Mouse (Mus musculus) lung, postnatal 0 days (tissue): Measurements from ENCODE around the gene Phf11d. TPM values are rescaled to one million over a fixed set of nuclear protein-coding genes. Genes with fewer than 3 reads are reported as not detected.
"Not testable (repeated sequence)": the region's sequence is repeated elsewhere in the genome, so short reads cannot be mapped to it uniquely, and the experiment has no call there.

ENCODE experiments used
- ATAC-seq: fragments of 200-750 bp; cut with Nextera tagmentation; 2 replicates; pipeline ENCODE4 v1.8.0; 2017; ENCODE audit warnings: moderate library complexity
- DNase-seq: peaks from one replicate; pipeline ENCODE4 v3.0.0-alpha.2; 2016; ENCODE audit warnings: low spot score
- H3K27ac ChIP-seq: fragments of 300-500 bp; sonication (generic); 2 replicates; pipeline ENCODE4 v1.5.1; 2014; ENCODE audit warnings: antibody characterized with exemption, mild to moderate bottlenecking, low read length, mixed read lengths
- H3K27me3 ChIP-seq: fragments of 300-500 bp; sonication (generic); replicated peaks from 2 replicates; pipeline ENCODE4 v1.6.1; 2014; ENCODE audit warnings: low read length, mixed read lengths; ENCODE audit not compliant: insufficient read depth
- H3K36me3 ChIP-seq: fragments of 300-500 bp; sonication (generic); 2 replicates; pipeline ENCODE4 v1.6.1; 2014; ENCODE audit warnings: low read length, mixed read lengths; ENCODE audit not compliant: insufficient read depth
- H3K4me1 ChIP-seq: fragments of 300-500 bp; sonication (generic); 2 replicates; pipeline ENCODE4 v1.6.1; 2014; ENCODE audit warnings: antibody characterized with exemption, low read depth, low read length, mixed read lengths; ENCODE audit not compliant: insufficient read depth
- H3K4me2 ChIP-seq: fragments of 300-500 bp; sonication (generic); replicated peaks from 2 replicates; pipeline ENCODE4 v1.6.1; 2014; ENCODE audit warnings: low read depth, mild to moderate bottlenecking, low read length, moderate library complexity, mixed read lengths
- H3K4me3 ChIP-seq: fragments of 300-500 bp; sonication (generic); 2 replicates; pipeline ENCODE4 v1.5.1; 2014; ENCODE audit warnings: low read depth, low read length
- H3K9ac ChIP-seq: fragments of 300-500 bp; sonication (generic); replicated peaks from 2 replicates; pipeline ENCODE4 v1.6.1; 2014; ENCODE audit warnings: low read depth, mild to moderate bottlenecking
- H3K9me3 ChIP-seq: fragments of 300-500 bp; sonication (generic); 2 replicates; pipeline ENCODE4 v1.6.1; 2016; ENCODE audit warnings: low read length, mixed read lengths
- CTCF ChIP-seq: IDR thresholded peaks from 2 replicates; pipeline ENCODE4 v1.5.1; 2016; ENCODE audit warnings: antibody characterized with exemption, mild to moderate bottlenecking
- EP300 ChIP-seq: IDR thresholded peaks from 2 replicates; pipeline ENCODE4 v1.6.1; 2016; ENCODE audit warnings: antibody characterized with exemption, mild to moderate bottlenecking, control low read depth
- WGBS: fragments of 180-500 bp; shearing (Covaris S2); extraction: QIAGEN DNeasy Blood & Tissue Kit; methylation state at CpG from one replicate; pipeline ENCODE4 v1.1.7; 2014; 5-methylcytosine and 5-hydroxymethylcytosine counted together
- polyA plus RNA-seq: library from polyadenylated mRNA; unstranded; fragments of >200 nt; fragmentation: Nextera tagmentation; extraction: Ambion mirVana; gene quantifications from 2 replicates; pipeline ENCODE4 v1.2.1, GENCODE M21; 2015

Gene Phf11d
- polyA plus RNA-seq: 11.8 and 12.7 TPM in 2 replicates

DNA sequence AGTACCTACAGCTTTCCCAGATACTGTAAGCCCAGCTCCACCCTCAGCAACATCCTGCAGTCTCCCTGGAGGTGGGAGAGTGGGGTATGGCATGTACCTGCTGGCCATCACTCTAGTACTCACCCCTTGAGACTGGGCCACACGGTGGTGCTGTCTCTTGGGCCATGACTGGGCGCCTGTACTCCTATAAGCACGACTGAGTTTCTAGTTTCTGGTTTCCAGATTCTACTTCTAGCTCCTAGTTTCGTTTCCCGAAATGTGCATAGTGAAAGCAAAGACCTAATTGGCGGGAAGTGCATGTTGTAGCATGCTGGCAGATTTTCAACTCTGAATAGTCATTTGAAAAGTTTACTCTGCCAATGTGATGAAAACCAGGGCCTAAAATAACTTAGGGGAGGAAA is at the start of gene Phf11d:
TSS of gene Phf11d (minus strand) at position 227 of the 401 bp plus-strand sequence.
- Histone ChIP-seq H3K4me1 (peaks cover 3% of the 10 kb centered on the region; the same call in 1 of the 2 replicates), H3K4me3 (peak within 1 kb of the TSS; percentile 10; the same call in 1 of the 2 replicates), H3K9me3 (no peaks in the 10 kb centered on the region), H3K36me3 (no peaks in the 10 kb centered on the region), H3K27me3 (no peaks in the 10 kb centered on the region; the same call in 1 of the 2 replicates), H3K27ac (peak within 1 kb of the TSS; percentile 77), H3K9ac (no peak within 1 kb of the TSS; the same call in 1 of the 2 replicates), H3K4me2 (peak within 1 kb of the TSS; percentile 50)
- ATAC-seq (peak; percentile 89), DNase-seq (peak; percentile 87)
- TF ChIP-seq CTCF (peak; percentile 55), EP300 (no peak)
- WGBS: 30% methylated on average over 6 of the region's 6 CpGs

- H3K27me3 ChIP-seq, H3K36me3 ChIP-seq, H3K9ac ChIP-seq, DNase-seq, ATAC-seq, H3K4me2 ChIP-seq, H3K27ac ChIP-seq, H3K4me3 ChIP-seq, H3K4me1 ChIP-seq, H3K9me3 ChIP-seq: not testable (repeated sequence)
- WGBS: 98% methylated on average over 2 of the region's 2 CpGs
Observed at GRCm38 (mm10) chr14:59414979-59415378, 49.7 kb upstream of the Phf11d start.

GRCm38 (mm10) chr14:59396999-59397398 is 31.7 kb upstream of the Phf11d start:
- ATAC-seq: no peak
- 83% methylated on average over 2 of the region's 2 CpGs for WGBS

GRCm38 (mm10) chr14:59395281-59395680 is 30.0 kb upstream of the Phf11d start, which contains the start of gene Phf11c:
Phf11c (minus strand) TSS chr14:59395381.
- no peaks in the 10 kb centered on the region for H3K9me3 ChIP-seq
- TF ChIP-seq EP300 (no peak), CTCF (no peak)
- ATAC-seq (no peak), DNase-seq (no peak)
- H3K36me3 ChIP-seq: no peaks in the 10 kb centered on the region
- 91% methylated on average over 3 of the region's 3 CpGs for WGBS
- H3K4me3 ChIP-seq: no peak within 1 kb of the TSS
- no peak within 1 kb of the TSS for H3K27ac ChIP-seq
- no peak within 1 kb of the TSS for H3K4me2 ChIP-seq
- no peaks in the 10 kb centered on the region for H3K27me3 ChIP-seq
- H3K9ac ChIP-seq: no peak within 1 kb of the TSS
- no peaks in the 10 kb centered on the region for H3K4me1 ChIP-seq

More at GRCm38 (mm10) chr14:59396999-59397398, 31.7 kb upstream of the Phf11d start:
- H3K4me2 ChIP-seq: no peak overlapping the region
- H3K4me3 ChIP-seq: no peak overlapping the region
- no peak overlapping the region for H3K27ac ChIP-seq
- no peak for DNase-seq
- TF ChIP-seq CTCF (no peak), EP300 (no peak)
- no peak overlapping the region for H3K9ac ChIP-seq
- H3K4me1 ChIP-seq: no peaks in the 10 kb centered on the region
- H3K9me3 ChIP-seq: no peaks in the 10 kb centered on the region
- H3K36me3 ChIP-seq: no peaks in the 10 kb centered on the region
- H3K27me3 ChIP-seq: no peaks in the 10 kb centered on the region

- not testable (repeated sequence) for DNase-seq, H3K4me2 ChIP-seq, H3K9me3 ChIP-seq, H3K9ac ChIP-seq, H3K4me1 ChIP-seq, H3K4me3 ChIP-seq, H3K27me3 ChIP-seq, H3K36me3 ChIP-seq, H3K27ac ChIP-seq
- WGBS: 42% methylated on average over 4 of the region's 4 CpGs
- peak; percentile 54 for TF ChIP-seq CTCF
- peak; percentile 46 for ATAC-seq
Observed at GRCm38 (mm10) chr14:59390181-59390580, 24.9 kb upstream of the Phf11d start.

DNA sequence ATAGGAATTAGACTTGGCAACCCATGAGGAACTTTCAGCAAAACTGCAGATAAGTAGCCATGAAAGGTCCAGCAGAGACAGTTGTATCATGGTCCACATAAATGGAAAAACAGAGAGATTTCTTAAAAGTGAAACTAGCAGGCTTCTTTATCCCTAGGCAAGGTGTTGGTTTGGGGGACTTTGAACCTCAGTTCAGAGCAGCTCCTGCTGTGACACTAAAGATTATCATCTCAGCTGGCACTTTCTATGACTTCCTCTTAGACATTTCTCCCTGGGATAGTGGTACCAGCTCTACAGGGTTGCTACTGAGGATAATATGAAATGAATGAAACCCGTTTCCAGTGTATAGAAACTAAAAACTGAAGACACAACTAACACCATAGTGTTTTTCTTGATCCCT is 24.3 kb upstream of the Phf11d start:
- Histone ChIP-seq H3K36me3 (no peaks in the 10 kb centered on the region), H3K4me2 (no peak overlapping the region), H3K9ac (no peak overlapping the region), H3K9me3 (no peaks in the 10 kb centered on the region), H3K4me1 (no peaks in the 10 kb centered on the region), H3K4me3 (no peak overlapping the region), H3K27ac (no peak overlapping the region), H3K27me3 (no peaks in the 10 kb centered on the region)
- DNase-seq (no peak), ATAC-seq (no peak)
- WGBS: 70% methylated on average over 1 of the region's 1 CpGs
- TF ChIP-seq CTCF: no peak
- TF ChIP-seq EP300: no peak
